Mouse (Mus musculus) C2C12 (cell line): Measurements from ENCODE around the gene Rragb. TPM values are rescaled to one million over a fixed set of nuclear protein-coding genes. Genes with fewer than 3 reads are reported as not detected.
"Not testable (repeated sequence)": the region's sequence is repeated elsewhere in the genome, so short reads cannot be mapped to it uniquely, and the experiment has no call there.

Experiments used
- H3K27me3 ChIP-seq: one replicate; pipeline ENCODE4 v1.6.1; 2011; ENCODE audit not compliant: control insufficient read depth, insufficient read depth, insufficient read length
- H3K36me3 ChIP-seq: one replicate; pipeline ENCODE4 v1.6.1; 2011; ENCODE audit not compliant: control insufficient read depth, insufficient read depth
- H3K4me3 ChIP-seq: one replicate; pipeline ENCODE4 v1.5.1; 2011; ENCODE audit warnings: mild to moderate bottlenecking, control low read depth; ENCODE audit not compliant: poor library complexity, insufficient read depth, severe bottlenecking
- H3K79me2 ChIP-seq: one replicate; pipeline ENCODE4 v1.6.1; 2011; ENCODE audit not compliant: control insufficient read depth, insufficient read depth
- H3K79me3 ChIP-seq: one replicate; pipeline ENCODE4 v1.6.1; 2011; ENCODE audit warnings: low read depth, control low read depth
- H3ac ChIP-seq: one replicate; pipeline ENCODE3; 2011; ENCODE audit warnings: low read depth; ENCODE audit not compliant: control insufficient read depth, insufficient read length
- CEBPB ChIP-seq: IDR thresholded peaks from one replicate; pipeline ENCODE4 v1.6.1; 2011; ENCODE audit warnings: low read depth, mild to moderate bottlenecking, control low read depth, moderate library complexity
- CTCF ChIP-seq: IDR thresholded peaks from one replicate; pipeline ENCODE4 v1.5.1; 2011; ENCODE audit not compliant: control insufficient read depth, insufficient read depth, insufficient read length
- FOSL1 ChIP-seq: IDR thresholded peaks from one replicate; pipeline ENCODE4 v1.8.0; 2011; ENCODE audit warnings: mild to moderate bottlenecking, low read length; ENCODE audit not compliant: poor library complexity, insufficient read depth, severe bottlenecking
- MAX ChIP-seq: IDR thresholded peaks from one replicate; pipeline ENCODE4 v1.6.1; 2011; ENCODE audit warnings: mild to moderate bottlenecking, control low read depth
- MYOD1 ChIP-seq: IDR thresholded peaks from one replicate; pipeline ENCODE4 v1.6.1; 2011; ENCODE audit warnings: low read depth; ENCODE audit not compliant: control insufficient read depth, insufficient read length
- MYOG ChIP-seq: IDR thresholded peaks from one replicate; pipeline ENCODE4 v1.6.1; 2011; ENCODE audit not compliant: control insufficient read depth, insufficient read length; ENCODE audit errors: extremely low read depth
- USF1 ChIP-seq: IDR thresholded peaks from one replicate; pipeline ENCODE4 v1.6.1; 2011; ENCODE audit warnings: low read depth, mild to moderate bottlenecking, control low read depth, moderate library complexity
- polyA plus RNA-seq: library from polyadenylated mRNA; unstranded; fragments of >200 nt; fragmentation: generic; extraction: Trizol; gene quantifications from one replicate; pipeline ENCODE4 v1.2.1, GENCODE M21; 2012; ENCODE audit warnings: missing spikeins

Gene Rragb
- polyA plus RNA-seq, 1 experiment, result 1.4 TPM

- no peaks in the 10 kb centered on the region for H3K79me2 ChIP-seq
- TF ChIP-seq USF1, result no peak
- TF ChIP-seq CTCF, result no peak
- no peak for TF ChIP-seq MAX
- TF ChIP-seq CEBPB, result no peak
- TF ChIP-seq MYOG, result no peak
- TF ChIP-seq MYOD1, result no peak
- no peak for TF ChIP-seq FOSL1
- no peaks in the 10 kb centered on the region for H3K79me3 ChIP-seq
- no peaks in the 10 kb centered on the region for H3K36me3 ChIP-seq
- no peak overlapping the region for H3ac ChIP-seq
- H3K27me3 ChIP-seq, result no peaks in the 10 kb centered on the region
- no peak overlapping the region for H3K4me3 ChIP-seq
These were observed 35.0 kb downstream of the Rragb start for GRCm38 (mm10) chrX:153174786-153175185.

- Histone ChIP-seq H3K79me3 (no peaks in the 10 kb centered on the region), H3K36me3 (no peaks in the 10 kb centered on the region), H3K27me3 (no peaks in the 10 kb centered on the region), H3K4me3 (no peak overlapping the region), H3ac (no peak overlapping the region), H3K79me2 (no peaks in the 10 kb centered on the region)
- no peak for TF ChIP-seq USF1
- no peak for TF ChIP-seq MYOG
- no peak for TF ChIP-seq CTCF
- TF ChIP-seq MYOD1, result no peak
- no peak for TF ChIP-seq FOSL1
These were observed 42.4 kb downstream of the Rragb start for GRCm38 (mm10) chrX:153182221-153182620.

DNA sequence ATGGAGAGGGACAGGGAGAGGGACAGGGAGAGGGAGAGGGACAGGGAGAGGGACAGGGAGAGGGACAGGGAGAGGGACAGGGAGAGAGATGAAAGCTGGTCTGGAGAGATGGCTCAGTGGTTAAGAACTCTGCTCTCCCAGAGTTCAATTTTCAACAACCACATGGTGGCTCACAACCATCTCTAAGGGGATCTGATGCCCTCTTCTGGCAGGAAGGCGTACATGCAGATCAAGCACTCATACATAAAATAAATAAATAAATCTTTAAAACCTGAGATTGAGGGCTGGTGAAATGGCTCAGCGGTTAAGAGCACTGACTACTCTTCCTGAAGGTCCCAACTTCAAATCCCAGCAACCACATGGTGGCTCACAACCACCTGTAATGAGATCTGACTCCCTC is 59.4 kb downstream of the Rragb start:
- not testable (repeated sequence) for H3K79me2 ChIP-seq, H3K36me3 ChIP-seq, H3K4me3 ChIP-seq, H3K79me3 ChIP-seq, H3ac ChIP-seq, H3K27me3 ChIP-seq

DNA sequence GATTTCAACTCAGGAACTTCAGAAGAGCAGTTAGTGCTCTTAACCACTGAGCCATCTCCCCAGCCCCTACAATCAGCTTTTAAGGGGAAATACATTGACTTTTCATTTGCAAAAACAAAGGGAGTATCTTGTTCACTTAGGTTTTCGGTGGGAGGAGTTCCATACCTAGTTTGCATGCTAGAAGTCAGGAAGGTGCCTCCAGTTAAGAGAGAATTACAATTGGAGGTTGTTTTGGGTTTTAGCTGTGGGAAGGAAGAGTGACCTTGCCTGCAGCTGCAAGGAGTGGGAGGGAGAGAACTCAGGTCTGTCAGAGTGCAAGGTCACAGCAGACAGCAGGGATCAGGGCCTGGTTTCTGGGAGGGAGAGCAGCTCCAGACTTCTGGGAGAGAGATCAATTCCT is 71.3 kb downstream of the Rragb start:
- no peak for TF ChIP-seq MYOG
- no peak for TF ChIP-seq MAX
- TF ChIP-seq CEBPB, result no peak
- TF ChIP-seq USF1, result no peak
- no peak for TF ChIP-seq CTCF
- no peak for TF ChIP-seq MYOD1
- no peak for TF ChIP-seq FOSL1
- Histone ChIP-seq H3K79me3 (no peaks in the 10 kb centered on the region), H3ac (no peak overlapping the region), H3K36me3 (no peaks in the 10 kb centered on the region), H3K4me3 (no peak overlapping the region), H3K79me2 (no peaks in the 10 kb centered on the region), H3K27me3 (no peaks in the 10 kb centered on the region)

Other genes with a start within 250 kb of the Rragb start
- gene Usp51, start 133.5 kb upstream of the Rragb start, polyA plus RNA-seq, result not detected
- gene Mageh1, start 102.4 kb upstream of the Rragb start, polyA plus RNA-seq, result 0.02 TPM
- gene Foxr2, start 21.2 kb upstream of the Rragb start, polyA plus RNA-seq, result not detected
- 0.06 TPM for gene Klf8, start 97.5 kb downstream of the Rragb start, polyA plus RNA-seq